Mouse (Mus musculus): ENCODE measurements around the gene Mxra7. TPM values are rescaled to one million over a fixed set of nuclear protein-coding genes. Genes with fewer than 3 reads are reported as not detected.

Gene Mxra7
- polyA plus RNA-seq, 1 experiment from 2014 or later: 29.9 TPM

DNA sequence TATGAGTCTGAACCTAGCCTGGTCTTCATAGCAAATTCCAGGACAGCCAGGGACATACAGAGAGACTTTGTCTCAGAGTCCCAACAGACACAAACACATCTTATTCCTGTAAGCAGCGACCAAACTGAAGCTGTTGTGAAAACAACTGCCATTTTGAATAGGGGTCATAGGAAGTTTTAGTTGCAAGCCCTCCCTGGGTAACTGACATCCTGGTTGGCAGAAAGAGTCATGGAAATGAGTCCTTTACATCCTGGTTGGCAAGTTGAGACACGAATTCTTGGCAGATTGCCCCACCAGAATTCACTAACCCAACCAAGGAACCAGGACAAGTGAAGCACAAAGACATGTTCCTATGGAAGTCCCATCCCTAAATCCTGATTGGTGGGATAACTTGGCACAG lies 54.6 kb downstream of the Mxra7 start:
- Histone ChIP-seq H3K27ac (ENCODE audit: low read depth, low read length) (no peak overlapping the region), H3K9ac (replicated peaks; ENCODE audit: low read depth, low read length) (no peak overlapping the region), H3K4me2 (ENCODE audit: low read depth, low read length) (no peak overlapping the region), H3K27me3 (ENCODE audit: control insufficient read depth, insufficient read depth, low read length) (no peaks in the 10 kb centered on the region), H3K4me3 (ENCODE audit: low read depth, low read length) (no peak overlapping the region), H3K36me3 (ENCODE audit: control insufficient read depth, insufficient read depth, low read length) (no peaks in the 10 kb centered on the region), H3K4me1 (ENCODE audit: control insufficient read depth, insufficient read depth, low read length) (no peaks in the 10 kb centered on the region), H3K9me3 (ENCODE audit: control insufficient read depth, low read length) (no peaks in the 10 kb centered on the region)
- 54% methylated on average over 2 of the region's 2 CpGs for WGBS
- ATAC-seq (ENCODE audit: low read depth): no peak

DNA sequence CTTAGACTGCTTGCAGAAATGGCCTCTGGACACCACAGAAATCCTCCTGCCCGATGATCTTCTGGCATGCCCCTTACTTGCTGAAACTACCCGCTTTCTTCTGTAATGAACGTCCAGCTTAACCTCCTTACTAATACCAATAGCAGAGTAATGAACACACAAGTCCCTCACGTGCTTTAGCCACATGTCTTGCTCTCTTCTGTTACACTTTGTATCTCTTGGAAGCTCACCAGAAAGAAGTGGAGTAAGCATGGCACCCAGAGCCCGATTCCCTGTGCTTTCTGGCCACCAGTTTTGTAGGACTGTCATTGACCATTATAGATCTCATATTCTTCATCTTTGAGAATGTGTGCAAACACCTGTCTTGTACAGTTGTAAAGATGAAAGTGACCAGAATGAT lies 58.0 kb downstream of the Mxra7 start:
- Histone ChIP-seq H3K36me3 (ENCODE audit: control insufficient read depth, insufficient read depth, low read length) (no peaks in the 10 kb centered on the region), H3K4me1 (ENCODE audit: control insufficient read depth, insufficient read depth, low read length) (no peaks in the 10 kb centered on the region), H3K4me3 (ENCODE audit: low read depth, low read length) (no peak overlapping the region), H3K27ac (ENCODE audit: low read depth, low read length) (no peak overlapping the region), H3K4me2 (ENCODE audit: low read depth, low read length) (no peak overlapping the region), H3K9me3 (ENCODE audit: control insufficient read depth, low read length) (no peaks in the 10 kb centered on the region), H3K27me3 (ENCODE audit: control insufficient read depth, insufficient read depth, low read length) (no peaks in the 10 kb centered on the region), H3K9ac (replicated peaks; ENCODE audit: low read depth, low read length) (no peak overlapping the region)
- no peak for ATAC-seq (ENCODE audit: low read depth)
- 90% methylated on average over 5 of the region's 5 CpGs for WGBS

DNA sequence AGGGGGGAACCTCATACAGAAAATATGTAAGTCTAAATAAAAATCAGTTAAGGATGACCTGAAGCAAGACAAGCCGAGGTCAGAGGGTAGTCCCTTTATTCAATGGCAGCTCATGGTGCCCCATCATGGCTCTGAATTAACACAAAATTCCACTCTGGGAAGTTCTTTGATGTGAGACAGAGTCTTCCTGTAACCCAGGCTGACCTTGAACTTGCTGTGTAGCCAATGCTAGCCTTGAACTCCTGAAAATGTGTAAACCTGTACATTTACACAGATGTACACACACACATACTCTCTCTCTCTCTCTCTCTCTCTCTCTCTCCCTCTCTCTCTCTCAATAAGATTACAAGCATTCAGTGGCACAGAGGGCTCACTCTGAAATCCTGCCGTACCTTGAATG lies 62.9 kb downstream of the Mxra7 start:
- H3K36me3 ChIP-seq (ENCODE audit: control insufficient read depth, insufficient read depth, low read length): no peaks in the 10 kb centered on the region
- WGBS: 90% methylated on average over 2 of the region's 2 CpGs
- H3K4me2 ChIP-seq (ENCODE audit: low read depth, low read length): no peak overlapping the region
- H3K9ac ChIP-seq (replicated peaks; ENCODE audit: low read depth, low read length): no peak overlapping the region
- H3K4me1 ChIP-seq (ENCODE audit: control insufficient read depth, insufficient read depth, low read length): no peaks in the 10 kb centered on the region
- no peak overlapping the region for H3K4me3 ChIP-seq (ENCODE audit: low read depth, low read length)
- no peak for ATAC-seq (ENCODE audit: low read depth)
- no peaks in the 10 kb centered on the region for H3K9me3 ChIP-seq (ENCODE audit: control insufficient read depth, low read length)
- no peak overlapping the region for H3K27ac ChIP-seq (ENCODE audit: low read depth, low read length)
- no peaks in the 10 kb centered on the region for H3K27me3 ChIP-seq (ENCODE audit: control insufficient read depth, insufficient read depth, low read length)

DNA sequence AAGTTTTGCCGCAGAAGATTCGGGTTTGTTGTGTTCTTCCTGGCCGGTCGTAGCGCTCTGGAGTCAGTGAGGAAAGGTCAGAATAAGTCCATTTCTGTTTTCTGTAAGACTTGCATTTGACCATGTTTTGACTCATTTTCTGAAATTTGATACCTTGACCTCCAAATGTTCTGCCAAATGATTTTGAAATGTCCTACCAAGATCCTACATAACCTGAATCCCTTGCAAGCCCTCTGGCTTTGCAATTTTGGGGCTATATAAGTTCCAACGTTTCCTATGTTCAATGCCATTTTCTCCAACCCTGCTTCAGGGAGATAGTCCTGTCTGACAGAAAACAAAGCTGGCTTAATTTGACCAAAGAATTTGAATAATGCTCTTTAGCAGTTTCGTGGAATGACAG lies 63.5 kb downstream of the Mxra7 start:
- Histone ChIP-seq H3K4me3 (ENCODE audit: low read depth, low read length) (no peak overlapping the region), H3K4me2 (ENCODE audit: low read depth, low read length) (no peak overlapping the region), H3K27ac (ENCODE audit: low read depth, low read length) (no peak overlapping the region), H3K9ac (replicated peaks; ENCODE audit: low read depth, low read length) (no peak overlapping the region), H3K27me3 (ENCODE audit: control insufficient read depth, insufficient read depth, low read length) (no peaks in the 10 kb centered on the region), H3K9me3 (ENCODE audit: control insufficient read depth, low read length) (no peaks in the 10 kb centered on the region), H3K4me1 (ENCODE audit: control insufficient read depth, insufficient read depth, low read length) (no peaks in the 10 kb centered on the region), H3K36me3 (ENCODE audit: control insufficient read depth, insufficient read depth, low read length) (no peaks in the 10 kb centered on the region)
- ATAC-seq (ENCODE audit: low read depth): no peak
- 93% methylated on average over 7 of the region's 7 CpGs for WGBS

DNA sequence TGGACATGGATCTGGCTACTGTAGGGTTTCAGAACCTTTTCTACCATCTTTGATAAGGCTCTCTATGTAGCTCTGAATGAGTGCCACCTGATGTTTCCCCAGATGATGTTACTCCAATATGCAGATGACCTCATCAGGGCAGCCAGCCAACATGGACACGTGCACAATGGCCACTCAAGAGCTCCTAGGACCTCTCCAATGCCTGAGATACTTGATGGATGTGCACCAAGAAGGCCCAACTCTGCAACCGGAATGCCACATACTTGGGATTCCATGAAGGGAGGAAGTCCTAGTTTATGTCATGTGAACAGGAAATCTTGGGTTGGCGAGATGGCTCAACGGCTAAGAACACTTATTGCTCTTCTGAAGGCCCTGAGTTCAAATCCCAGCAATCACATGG lies 72.7 kb downstream of the Mxra7 start:
- Histone ChIP-seq H3K4me3 (ENCODE audit: low read depth, low read length) (no peak overlapping the region), H3K27ac (ENCODE audit: low read depth, low read length) (no peak overlapping the region), H3K4me1 (ENCODE audit: control insufficient read depth, insufficient read depth, low read length) (no peaks in the 10 kb centered on the region), H3K36me3 (ENCODE audit: control insufficient read depth, insufficient read depth, low read length) (no peaks in the 10 kb centered on the region), H3K4me2 (ENCODE audit: low read depth, low read length) (no peak overlapping the region), H3K9ac (replicated peaks; ENCODE audit: low read depth, low read length) (no peak overlapping the region), H3K27me3 (ENCODE audit: control insufficient read depth, insufficient read depth, low read length) (no peaks in the 10 kb centered on the region), H3K9me3 (ENCODE audit: control insufficient read depth, low read length) (no peaks in the 10 kb centered on the region)
- no peak for ATAC-seq (ENCODE audit: low read depth)
- WGBS: 88% methylated on average over 4 of the region's 4 CpGs

DNA sequence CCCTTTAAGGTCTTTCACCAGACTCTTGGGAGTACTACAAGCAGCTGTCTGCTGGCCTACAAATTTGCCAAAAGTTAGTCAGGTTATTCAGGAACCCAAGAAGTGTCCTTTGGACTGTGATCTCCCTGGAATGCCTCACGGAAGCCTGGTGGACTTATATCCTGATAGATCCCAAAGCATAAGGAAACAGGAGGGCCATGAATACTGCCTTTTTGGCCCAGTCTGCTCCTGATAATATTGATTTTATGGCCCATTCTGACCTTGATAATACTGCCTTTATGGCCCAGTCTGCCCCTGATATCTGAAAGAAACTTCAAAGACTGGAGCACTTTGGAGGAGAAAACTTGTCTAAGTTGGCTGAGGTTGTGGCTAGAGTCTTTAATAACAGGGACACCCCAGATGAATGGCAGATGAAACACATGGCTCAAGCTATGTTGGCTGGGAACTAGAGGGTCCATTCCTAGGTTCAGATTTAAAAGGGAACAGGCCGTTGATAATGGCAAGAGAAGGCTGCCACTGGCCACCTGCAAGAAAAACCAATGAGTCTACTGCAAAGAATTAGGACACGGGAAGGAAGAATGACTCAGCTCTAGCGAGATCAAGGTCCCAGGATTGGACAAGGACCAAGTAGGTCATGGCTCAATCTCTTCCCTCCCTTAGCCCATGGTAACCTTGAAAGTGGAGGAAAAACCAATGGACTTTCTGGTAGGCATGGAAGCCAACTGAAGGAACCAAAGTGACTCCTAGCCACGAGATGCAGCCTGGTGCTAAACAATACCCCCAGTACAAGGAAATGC lies 74.0 kb downstream of the Mxra7 start:
- no peaks in the 10 kb centered on the region for H3K4me1 ChIP-seq (ENCODE audit: control insufficient read depth, insufficient read depth, low read length)
- no peaks in the 10 kb centered on the region for H3K9me3 ChIP-seq (ENCODE audit: control insufficient read depth, low read length)
- H3K36me3 ChIP-seq (ENCODE audit: control insufficient read depth, insufficient read depth, low read length): no peaks in the 10 kb centered on the region
- no peak for ATAC-seq (ENCODE audit: low read depth)
- H3K9ac ChIP-seq (replicated peaks; ENCODE audit: low read depth, low read length): no peak overlapping the region
- H3K4me3 ChIP-seq (ENCODE audit: low read depth, low read length): no peak overlapping the region
- WGBS: 91% methylated on average over 5 of the region's 5 CpGs
- H3K27me3 ChIP-seq (ENCODE audit: control insufficient read depth, insufficient read depth, low read length): no peaks in the 10 kb centered on the region
- no peak overlapping the region for H3K27ac ChIP-seq (ENCODE audit: low read depth, low read length)
- H3K4me2 ChIP-seq (ENCODE audit: low read depth, low read length): no peak overlapping the region

Other genes with a start within 250 kb of the Mxra7 start
- gene Ube2o, start 246.6 kb downstream of the Mxra7 start, polyA plus RNA-seq (2014; fragmentation: Nextera tagmentation; extraction: Ambion mirVana): 26.2 and 30.2 TPM in 2 replicates
- gene Aanat, start 241.6 kb downstream of the Mxra7 start, polyA plus RNA-seq (2014; fragmentation: Nextera tagmentation; extraction: Ambion mirVana): 0.26 and 0.40 TPM in 2 replicates
- gene Rhbdf2, start 201.0 kb downstream of the Mxra7 start, polyA plus RNA-seq (2014; fragmentation: Nextera tagmentation; extraction: Ambion mirVana): 0.52 and 1.1 TPM in 2 replicates
- gene Prcd, start 174.5 kb downstream of the Mxra7 start, polyA plus RNA-seq (2014; fragmentation: Nextera tagmentation; extraction: Ambion mirVana): 2.7 and 3.1 TPM in 2 replicates
- 23.7 and 29.1 TPM in 2 replicates for gene Cygb, start 173.7 kb downstream of the Mxra7 start, polyA plus RNA-seq (2014; fragmentation: Nextera tagmentation; extraction: Ambion mirVana)
- gene St6galnac1, start 52.5 kb downstream of the Mxra7 start, polyA plus RNA-seq (2014; fragmentation: Nextera tagmentation; extraction: Ambion mirVana): not detected in 2 replicates
- gene Mettl23, start 15.2 kb upstream of the Mxra7 start, polyA plus RNA-seq (2014; fragmentation: Nextera tagmentation; extraction: Ambion mirVana): 67.4 and 73.3 TPM in 2 replicates
- gene Jmjd6, start 15.4 kb upstream of the Mxra7 start, polyA plus RNA-seq (2014; fragmentation: Nextera tagmentation; extraction: Ambion mirVana): 65.6 and 71.7 TPM in 2 replicates
- 40.6 and 53.9 TPM in 2 replicates for gene Mfsd11, start 24.4 kb upstream of the Mxra7 start, polyA plus RNA-seq (2014; fragmentation: Nextera tagmentation; extraction: Ambion mirVana)
- gene Srsf2, start 25.0 kb upstream of the Mxra7 start, polyA plus RNA-seq (2014; fragmentation: Nextera tagmentation; extraction: Ambion mirVana): 591 and 602 TPM in 2 replicates
- 21.2 and 21.6 TPM in 2 replicates for gene Mgat5b, start 90.8 kb upstream of the Mxra7 start, polyA plus RNA-seq (2014; fragmentation: Nextera tagmentation; extraction: Ambion mirVana)

Data from neural tube, embryonic 14.5 days (tissue).